Mouse (Mus musculus) layer of hippocampus, postnatal 36 days (tissue): ENCODE data around the gene Grk1. TPM values are rescaled to one million over a fixed set of nuclear protein-coding genes. Genes with fewer than 3 reads are reported as not detected.
A peak's percentile ranks its signal among the peaks of the same experiment; 100 is the strongest.

Experiments used
- DNase-seq, 2 experiments: peaks; one replicate each; pipeline ENCODE4 v3.0.0; 2022
- total RNA-seq, 2 experiments: library from RNA; stranded (reverse); gene quantifications; 2 replicates each; pipeline ENCODE4 v1.2.3; 2021

Grk1 gene
- total RNA-seq, 2 experiments from 2014 or later, result not detected

- no peak for DNase-seq
These were observed 25.5 kb downstream of the Grk1 start for GRCm38 (mm10) chr8:13430412-13430811.

- no peak for DNase-seq
These were observed 26.0 kb downstream of the Grk1 start for GRCm38 (mm10) chr8:13430866-13431265.

- no peak for DNase-seq
These were observed 28.2 kb downstream of the Grk1 start for GRCm38 (mm10) chr8:13433130-13433529.

- no peak for DNase-seq
These were observed 30.0 kb downstream of the Grk1 start, which contains the start of gene Tmem255b for GRCm38 (mm10) chr8:13434889-13435288. TSS of gene Tmem255b (plus strand) at chr8:13435189.

GRCm38 (mm10) chr8:13436052-13436451, 31.2 kb downstream of the Grk1 start:
- no peak for DNase-seq

- no peak for DNase-seq
These were observed 32.6 kb downstream of the Grk1 start for GRCm38 (mm10) chr8:13437531-13437930.

- no peak for DNase-seq
These were observed 37.3 kb downstream of the Grk1 start for GRCm38 (mm10) chr8:13442152-13442551.

GRCm38 (mm10) chr8:13446456-13446855, 41.6 kb downstream of the Grk1 start:
- no peak for DNase-seq

GRCm38 (mm10) chr8:13448145-13448544, 43.3 kb downstream of the Grk1 start:
- no peak for DNase-seq

- no peak for DNase-seq
These were observed 46.9 kb downstream of the Grk1 start for GRCm38 (mm10) chr8:13451747-13452277.

- DNase-seq, result peak in 1 of 2 experiments; percentile 31
These were observed 49.6 kb downstream of the Grk1 start for GRCm38 (mm10) chr8:13454341-13455113.

- no peak for DNase-seq
These were observed 50.4 kb downstream of the Grk1 start for GRCm38 (mm10) chr8:13455295-13455694.

- no peak for DNase-seq
These were observed 54.5 kb downstream of the Grk1 start for GRCm38 (mm10) chr8:13459431-13459830.

GRCm38 (mm10) chr8:13461085-13461765, 56.3 kb downstream of the Grk1 start:
- DNase-seq, result no peak

- DNase-seq, result peak; percentile 73 to 80
These were observed 57.0 kb downstream of the Grk1 start for GRCm38 (mm10) chr8:13461843-13462242.

- no peak for DNase-seq
These were observed 57.5 kb downstream of the Grk1 start for GRCm38 (mm10) chr8:13462392-13462791.

GRCm38 (mm10) chr8:13465324-13465723, 60.4 kb downstream of the Grk1 start:
- DNase-seq, result no peak

GRCm38 (mm10) chr8:13466989-13467388, 62.1 kb downstream of the Grk1 start:
- DNase-seq, result no peak

- DNase-seq, result no peak
These were observed 63.9 kb downstream of the Grk1 start for GRCm38 (mm10) chr8:13468737-13469136.

- no peak for DNase-seq
These were observed 66.6 kb downstream of the Grk1 start for GRCm38 (mm10) chr8:13471484-13471883.
